Mouse (Mus musculus) gonadal fat pad, adult 2 months (tissue): ENCODE results near the gene Tmem62. TPM values are rescaled to one million over a fixed set of nuclear protein-coding genes. Genes with fewer than 3 reads are reported as not detected.
"Not testable (repeated sequence)": the region's sequence is repeated elsewhere in the genome, so short reads cannot be mapped to it uniquely, and the experiment has no call there.

Experiments
- DNase-seq: peaks from one replicate; pipeline ENCODE4 v3.0.0-alpha.2; 2012; ENCODE audit warnings: low read depth
- polyA plus RNA-seq: library from polyadenylated mRNA; depleted of rRNA; stranded (reverse); fragments of >200 nt; gene quantifications from 2 replicates; pipeline ENCODE4 v1.2.3, GENCODE M21; 2012; rRNA removed

Tmem62 gene
- 10.7 and 12.2 TPM in 2 replicates for polyA plus RNA-seq

- no peak for DNase-seq
Observed at GRCm38 (mm10) chr2:120976990-120977925, at the start of gene Tmem62. Gene Tmem62, plus strand, starts transcription at chr2:120977017.

GRCm38 (mm10) chr2:120933038-120933437 is 43.8 kb upstream of the Tmem62 start:
- no peak for DNase-seq

GRCm38 (mm10) chr2:120951208-120951607 is 25.6 kb upstream of the Tmem62 start:
- DNase-seq = no peak

GRCm38 (mm10) chr2:120952176-120952938 is 24.5 kb upstream of the Tmem62 start:
- DNase-seq = no peak

- DNase-seq = no peak
Observed at GRCm38 (mm10) chr2:120959363-120959762, 17.5 kb upstream of the Tmem62 start.

GRCm38 (mm10) chr2:120959827-120960226 is 17.0 kb upstream of the Tmem62 start:
- DNase-seq = no peak

GRCm38 (mm10) chr2:120960261-120960660 is 16.6 kb upstream of the Tmem62 start:
- no peak for DNase-seq

- no peak for DNase-seq
Observed at GRCm38 (mm10) chr2:120963110-120963509, 13.7 kb upstream of the Tmem62 start.

- no peak for DNase-seq
Observed at GRCm38 (mm10) chr2:120965486-120965885, 11.3 kb upstream of the Tmem62 start.

- no peak for DNase-seq
Observed at GRCm38 (mm10) chr2:120970045-120970539, 6.7 kb upstream of the Tmem62 start.

- DNase-seq = no peak
Observed at GRCm38 (mm10) chr2:120970559-120971080, 6.2 kb upstream of the Tmem62 start, which contains the start of gene Ubr1. Gene Ubr1, minus strand, starts transcription at chr2:120970715.

GRCm38 (mm10) chr2:120971766-120972165 is 5.1 kb upstream of the Tmem62 start:
- no peak for DNase-seq

GRCm38 (mm10) chr2:120972257-120972656 is 4.6 kb upstream of the Tmem62 start:
- not testable (repeated sequence) for DNase-seq

- DNase-seq = no peak
Observed at GRCm38 (mm10) chr2:120972964-120973363, 3.9 kb upstream of the Tmem62 start.

- no peak for DNase-seq
Observed at GRCm38 (mm10) chr2:120976308-120976707, 509 bp upstream of the Tmem62 start.

- no peak for DNase-seq
Observed at GRCm38 (mm10) chr2:120977926-120978692, 1.3 kb downstream of the Tmem62 start.

- no peak for DNase-seq
Observed at GRCm38 (mm10) chr2:120978693-120979037, 1.8 kb downstream of the Tmem62 start.

- no peak for DNase-seq
Observed at GRCm38 (mm10) chr2:120979819-120980218, 3.0 kb downstream of the Tmem62 start.

- DNase-seq = no peak
Observed at GRCm38 (mm10) chr2:120980861-120981260, 4.0 kb downstream of the Tmem62 start.

- DNase-seq = no peak
Observed at GRCm38 (mm10) chr2:120983611-120984010, 6.8 kb downstream of the Tmem62 start.

- DNase-seq = no peak
Observed at GRCm38 (mm10) chr2:120985241-120985640, 8.4 kb downstream of the Tmem62 start.
